Mouse (Mus musculus) liver, embryonic 11.5 days (tissue): ENCODE measurements around the gene Smim13. TPM values are rescaled to one million over a fixed set of nuclear protein-coding genes. Genes with fewer than 3 reads are reported as not detected.

Experiments used
- ATAC-seq: fragments of 200-750 bp; cut with Nextera tagmentation; replicated peaks from 2 replicates; pipeline ENCODE4 v1.8.0; 2017; ENCODE audit warnings: moderate number of reproducible peaks, mild to moderate bottlenecking, moderate TSS enrichment, moderate library complexity; ENCODE audit not compliant: low FRiP score
- DNase-seq: peaks from one replicate; pipeline ENCODE4 v3.0.0-alpha.2; 2017; ENCODE audit warnings: low spot score
- H3K27ac ChIP-seq: fragments of 300-500 bp; sonication (generic); 2 replicates; pipeline ENCODE4 v1.5.1; 2014; ENCODE audit warnings: mild to moderate bottlenecking, low read depth, low read length, control low read depth
- H3K27me3 ChIP-seq: fragments of 300-500 bp; sonication (generic); replicated peaks from 2 replicates; pipeline ENCODE4 v1.6.1; 2014; ENCODE audit warnings: low read length, mixed read lengths; ENCODE audit not compliant: control insufficient read depth, insufficient read depth
- H3K36me3 ChIP-seq: fragments of 300-500 bp; sonication (generic); 2 replicates; pipeline ENCODE4 v1.6.1; 2014; ENCODE audit warnings: mild to moderate bottlenecking, low read length, moderate library complexity, mixed read lengths; ENCODE audit not compliant: control insufficient read depth, insufficient read depth
- H3K4me1 ChIP-seq: fragments of 300-500 bp; sonication (generic); replicated peaks from 2 replicates; pipeline ENCODE4 v1.6.1; 2014; ENCODE audit warnings: low read length, mixed read lengths; ENCODE audit not compliant: control insufficient read depth, insufficient read depth
- H3K4me2 ChIP-seq: fragments of 300-500 bp; sonication (generic); 2 replicates; pipeline ENCODE4 v1.6.1; 2014; ENCODE audit warnings: mild to moderate bottlenecking, control low read depth, moderate library complexity
- H3K4me3 ChIP-seq: fragments of 300-500 bp; sonication (generic); 2 replicates; pipeline ENCODE4 v1.5.1; 2014; ENCODE audit warnings: low read depth, low read length, control low read depth
- H3K9ac ChIP-seq: fragments of 300-500 bp; sonication (generic); 2 replicates; pipeline ENCODE4 v1.6.1; 2014; ENCODE audit warnings: low read depth, low read length, control low read depth
- H3K9me3 ChIP-seq: fragments of 300-500 bp; sonication (generic); 2 replicates; pipeline ENCODE4 v1.6.1; 2016; ENCODE audit warnings: low read length, inconsistent platforms, mixed read lengths; ENCODE audit not compliant: control insufficient read depth
- WGBS: fragments of 180-500 bp; shearing (Covaris S2); extraction: QIAGEN DNeasy Blood & Tissue Kit; methylation state at CpG from one replicate; pipeline ENCODE4 v1.1.7; 2014; 5-methylcytosine and 5-hydroxymethylcytosine counted together
- polyA plus RNA-seq: library from polyadenylated mRNA; unstranded; fragments of >200 nt; fragmentation: Nextera tagmentation; extraction: Ambion mirVana; gene quantifications from 2 replicates; pipeline ENCODE4 v1.2.1, GENCODE M21; 2014

The Smim13 gene
- polyA plus RNA-seq, 1 experiment from 2014 or later = 12.6 TPM

- H3K36me3 ChIP-seq = no peaks in the 10 kb centered on the region
- WGBS = 84% methylated on average over 12 of the region's 12 CpGs
- DNase-seq = no peak
- no peaks in the 10 kb centered on the region for H3K27me3 ChIP-seq
- H3K27ac ChIP-seq = no peak overlapping the region
- no peaks in the 10 kb centered on the region for H3K9me3 ChIP-seq
- H3K4me2 ChIP-seq = no peak overlapping the region
- ATAC-seq = no peak
- H3K4me3 ChIP-seq = no peak overlapping the region
- no peaks in the 10 kb centered on the region for H3K4me1 ChIP-seq
- no peak overlapping the region for H3K9ac ChIP-seq
Measured at GRCm38 (mm10) chr13:41231389-41231983, 18.2 kb upstream of the Smim13 start.

GRCm38 (mm10) chr13:41232209-41232608, 17.4 kb upstream of the Smim13 start:
- no peak overlapping the region for H3K4me2 ChIP-seq
- WGBS = 89% methylated on average over 15 of the region's 15 CpGs
- H3K27me3 ChIP-seq = no peaks in the 10 kb centered on the region

GRCm38 (mm10) chr13:41233241-41233640, 16.4 kb upstream of the Smim13 start:
- ATAC-seq (no peak), DNase-seq (no peak)
- 86% methylated on average over 7 of the region's 7 CpGs for WGBS
- no peak overlapping the region for H3K9ac ChIP-seq
- no peak overlapping the region for H3K4me2 ChIP-seq
- H3K27ac ChIP-seq = no peak overlapping the region
- no peak overlapping the region for H3K4me3 ChIP-seq
- no peaks in the 10 kb centered on the region for H3K9me3 ChIP-seq
- H3K27me3 ChIP-seq = no peaks in the 10 kb centered on the region
- no peaks in the 10 kb centered on the region for H3K36me3 ChIP-seq
- H3K4me1 ChIP-seq = no peaks in the 10 kb centered on the region

More at GRCm38 (mm10) chr13:41232209-41232608, 17.4 kb upstream of the Smim13 start:
- H3K4me3 ChIP-seq = no peak overlapping the region
- no peak overlapping the region for H3K9ac ChIP-seq
- H3K4me1 ChIP-seq = no peaks in the 10 kb centered on the region
- H3K27ac ChIP-seq = no peak overlapping the region
- ATAC-seq (no peak), DNase-seq (no peak)
- H3K36me3 ChIP-seq = no peaks in the 10 kb centered on the region
- H3K9me3 ChIP-seq = no peaks in the 10 kb centered on the region

- H3K9ac ChIP-seq = no peak overlapping the region
- H3K36me3 ChIP-seq = no peaks in the 10 kb centered on the region
- WGBS = 68% methylated on average over 6 of the region's 6 CpGs
- H3K27ac ChIP-seq = no peak overlapping the region
- no peak overlapping the region for H3K4me3 ChIP-seq
- H3K4me2 ChIP-seq = no peak overlapping the region
- no peaks in the 10 kb centered on the region for H3K4me1 ChIP-seq
- DNase-seq (no peak), ATAC-seq (no peak)
- H3K27me3 ChIP-seq = no peaks in the 10 kb centered on the region
- H3K9me3 ChIP-seq = no peaks in the 10 kb centered on the region
Measured at GRCm38 (mm10) chr13:41235181-41235580, 14.5 kb upstream of the Smim13 start.

- ATAC-seq (peak; percentile 61; the same call in 1 of the 2 replicates), DNase-seq (no peak)
- H3K4me2 ChIP-seq = peak overlapping the region; percentile 43
- H3K4me3 ChIP-seq = peak overlapping the region; percentile 38
- H3K4me1 ChIP-seq = no peaks in the 10 kb centered on the region
- no peak overlapping the region for H3K9ac ChIP-seq
- H3K27me3 ChIP-seq = no peaks in the 10 kb centered on the region
- no peaks in the 10 kb centered on the region for H3K36me3 ChIP-seq
- H3K9me3 ChIP-seq = no peaks in the 10 kb centered on the region
- 67% methylated on average over 13 of the region's 13 CpGs for WGBS
- H3K27ac ChIP-seq = peak overlapping the region; percentile 23
Measured at GRCm38 (mm10) chr13:41235845-41236741, 13.6 kb upstream of the Smim13 start.

GRCm38 (mm10) chr13:41238035-41238804, 11.4 kb upstream of the Smim13 start:
- no peaks in the 10 kb centered on the region for H3K4me1 ChIP-seq
- WGBS = 64% methylated on average over 10 of the region's 10 CpGs
- peak overlapping the region; percentile 43 for H3K4me2 ChIP-seq
- ATAC-seq = peak; percentile 38; the same call in 1 of the 2 replicates
- H3K27me3 ChIP-seq = no peaks in the 10 kb centered on the region
- DNase-seq = no peak
- no peaks in the 10 kb centered on the region for H3K9me3 ChIP-seq
- H3K4me3 ChIP-seq = no peak overlapping the region; the same call in 1 of the 2 replicates
- H3K36me3 ChIP-seq = no peaks in the 10 kb centered on the region
- H3K9ac ChIP-seq = no peak overlapping the region
- peak overlapping the region; percentile 7; the same call in 1 of the 2 replicates for H3K27ac ChIP-seq

GRCm38 (mm10) chr13:41238805-41239130, 10.9 kb upstream of the Smim13 start:
- ATAC-seq = no peak
- H3K4me1 ChIP-seq = no peaks in the 10 kb centered on the region
- H3K36me3 ChIP-seq = no peaks in the 10 kb centered on the region
- no peak overlapping the region for H3K9ac ChIP-seq
- H3K27ac ChIP-seq = no peak overlapping the region
- H3K27me3 ChIP-seq = no peaks in the 10 kb centered on the region
- H3K9me3 ChIP-seq = no peaks in the 10 kb centered on the region
- no peak overlapping the region for H3K4me3 ChIP-seq
- H3K4me2 ChIP-seq = no peak overlapping the region
- WGBS = 10% methylated on average over 5 of the region's 5 CpGs
- DNase-seq = no peak

- Histone ChIP-seq H3K4me2 (no peak overlapping the region), H3K9me3 (no peaks in the 10 kb centered on the region), H3K36me3 (no peaks in the 10 kb centered on the region), H3K9ac (no peak overlapping the region), H3K4me3 (no peak overlapping the region), H3K4me1 (no peaks in the 10 kb centered on the region), H3K27ac (no peak overlapping the region), H3K27me3 (no peaks in the 10 kb centered on the region)
- ATAC-seq (no peak), DNase-seq (no peak)
- WGBS = 60% methylated on average over 2 of the region's 2 CpGs
Measured at GRCm38 (mm10) chr13:41241557-41241956, 8.1 kb upstream of the Smim13 start.
